12 mouse cellular contexts compared by ENCODE assay signal in the genomic region with DNA sequence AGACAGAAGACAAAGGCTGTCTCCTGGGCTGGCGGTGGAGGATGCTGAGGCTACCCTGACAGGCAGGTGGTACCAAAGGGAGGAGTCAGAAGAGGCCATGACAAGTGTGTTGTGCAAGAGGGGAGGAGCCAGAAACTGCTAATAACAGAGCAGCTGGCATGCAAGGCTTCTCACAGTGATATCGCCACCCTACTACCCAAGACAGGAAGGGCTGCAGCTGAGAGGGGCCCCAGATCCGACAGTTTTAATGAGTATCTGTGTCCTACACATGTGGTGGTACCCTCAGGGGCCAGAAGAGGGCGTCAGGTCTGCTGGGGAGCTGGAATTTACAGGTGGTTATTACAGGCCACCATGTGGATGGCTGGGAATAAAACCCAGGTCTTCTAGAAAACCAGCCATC. TPM values are rescaled to one million over a fixed set of nuclear protein-coding genes. Genes with fewer than 3 reads are reported as not detected.
DNase-seq lines count a peak whose midpoint lies in the region; ATAC-seq and TF ChIP-seq lines count a peak whose summit lies in the region.
"Had no signal": no experiment of that assay in that cellular context is flagged by ENCODE, and none has a peak within 500 bp of the region (broad histone marks: within the 10 kb centered on the region; RNA-seq: fewer than 3 reads in every experiment).

No protein-coding gene starts in this region.

- no peaks in the 10 kb centered on the region for H3K27me3 ChIP-seq in heart, embryonic 16.5 days (ENCODE audit: control insufficient read depth, insufficient read depth, low read length)
- 0 out of 2 replicates have a peak, but pooled peaks cover 2% of the 10 kb centered on the region for H3K27me3 ChIP-seq in E14TG2a.4 (ENCODE audit: insufficient read depth, low read length)
- H3K27me3 ChIP-seq: CH12.LX had no signal

- H3K27ac ChIP-seq in heart, embryonic 16.5 days (ENCODE audit: low read length): no peak overlapping the region

- DNase-seq in heart, adult 18-20 months: no peak
- DNase-seq in forelimb bud, embryonic 11.5 days (ENCODE audit: low read depth, low spot score): peak; percentile 11
- no peak for DNase-seq in frontal cortex, postnatal 36 days (ENCODE audit: low spot score in 2 of 2)
- no peak for DNase-seq in gastrocnemius, postnatal 10 days
- no peak for DNase-seq in right cerebral cortex, postnatal 36 days (ENCODE audit: low spot score in 2 of 2)

- H3K9me3 ChIP-seq in heart, embryonic 16.5 days (replicated peaks; ENCODE audit: control insufficient read depth, low read length): no peaks in the 10 kb centered on the region
- H3K9me3 ChIP-seq in E14TG2a.4 (ENCODE audit: low read length): no peaks in the 10 kb centered on the region
- H3K9me3 ChIP-seq: limb, embryonic 12.5 days had no signal

- no peak overlapping the region for H3K9ac ChIP-seq in heart, embryonic 16.5 days (ENCODE audit: low read length)
- H3K9ac ChIP-seq: limb, embryonic 12.5 days had no signal

- 52% methylated on average over 4 of the region's 4 CpGs for WGBS in heart, embryonic 16.5 days

- TF ChIP-seq CTCF in E14TG2a.4 (conservative IDR thresholded peaks at IDR 0.05; ENCODE audit: low read length): peak; percentile 65

- H3K36me3 ChIP-seq in heart, embryonic 16.5 days (ENCODE audit: control insufficient read depth, insufficient read depth): no peaks in the 10 kb centered on the region
- peaks cover 3% of the 10 kb centered on the region; the same call in 1 of the 2 replicates for H3K36me3 ChIP-seq in E14TG2a.4 (ENCODE audit: insufficient read depth, low read length)
- H3K36me3 ChIP-seq: limb, embryonic 12.5 days had no signal

- H3K4me3 ChIP-seq in heart, embryonic 16.5 days (ENCODE audit: low read length): no peak overlapping the region
- H3K4me3 ChIP-seq in E14TG2a.4 (replicated peaks; ENCODE audit: low read length): no peak overlapping the region
- H3K4me3 ChIP-seq: limb, embryonic 12.5 days had no signal

- H3K4me2 ChIP-seq in heart, embryonic 16.5 days (ENCODE audit: low read depth, low read length): no peak overlapping the region
- H3K4me2 ChIP-seq: limb, embryonic 12.5 days had no signal

- 0 out of 2 replicates have a peak, but pooled peaks have one; percentile 20 for ATAC-seq in heart, embryonic 16.5 days (replicated peaks; ENCODE audit: extremely low read depth, insufficient read depth, low FRiP score)
- ATAC-seq in megakaryocyte, adult 5-6 weeks (ENCODE audit: poor library complexity, severe bottlenecking): peak; percentile 45; the same call in 1 of the 2 replicates

- peaks cover 34% of the 10 kb centered on the region for H3K4me1 ChIP-seq in heart, embryonic 16.5 days (ENCODE audit: control insufficient read depth, insufficient read depth, low read length)
- peaks cover 98% of the 10 kb centered on the region for H3K4me1 ChIP-seq in E14TG2a.4 (replicated peaks; ENCODE audit: low read depth, low read length)

RNA-seq across cellular contexts. Expression of gene Cdc42bpb, which starts 7.3 kb away (rescaled TPM):
- 19.6 and 27.3 TPM in 2 replicates for polyA plus RNA-seq in heart, embryonic 16.5 days (2015; fragmentation: Nextera tagmentation; extraction: Ambion mirVana)
- 10 to 100 TPM; 52.7 to 57.6 TPM for total RNA-seq in heart, adult 18-20 months (2021)
- total RNA-seq in megakaryocyte, adult 5-6 weeks (2015): 22.0 and 24.6 TPM in 2 replicates
- total RNA-seq in megakaryocyte, adult 5-6 weeks (2017): 12.4 and 14.2 TPM in 2 replicates
- total RNA-seq in gastrocnemius, postnatal 10 days (2021): 10 to 100 TPM; 48.3 to 55.8 TPM

RNA-seq across cellular contexts. Expression of gene Lbhd2, which starts 36.4 kb away (rescaled TPM):
- polyA plus RNA-seq in heart, embryonic 16.5 days (2015; fragmentation: Nextera tagmentation; extraction: Ambion mirVana): 1.3 and 1.4 TPM in 2 replicates
- total RNA-seq in heart, adult 18-20 months (2021): not detected
- not detected in 2 replicates for total RNA-seq in megakaryocyte, adult 5-6 weeks (2015)
- not detected in 2 replicates for total RNA-seq in megakaryocyte, adult 5-6 weeks (2017)
- total RNA-seq in gastrocnemius, postnatal 10 days (2021): under 1 TPM in 1 of 2 experiments, not detected in 1; 0.70 TPM
- total RNA-seq: CH12.LX; heart, postnatal 25 days had no signal
- polyA plus RNA-seq: neural tube, embryonic 11.5 days had no signal

RNA-seq across cellular contexts. Expression of gene Exoc3l4, which starts 46.6 kb away (rescaled TPM):
- 13.3 and 14.9 TPM in 2 replicates for polyA plus RNA-seq in heart, embryonic 16.5 days (2015; fragmentation: Nextera tagmentation; extraction: Ambion mirVana)
- 1 to 10 TPM; 3.2 to 4.1 TPM for total RNA-seq in heart, adult 18-20 months (2021)
- 0.39 and 1.1 TPM in 2 replicates for total RNA-seq in megakaryocyte, adult 5-6 weeks (2015)
- total RNA-seq in megakaryocyte, adult 5-6 weeks (2017): 0.29 TPM in 1 of 2 replicates, not detected in the other
- total RNA-seq in gastrocnemius, postnatal 10 days (2021): 10 to 100 TPM; 20.3 to 26.0 TPM

Comparison
In these comparisons a context has a peak if more than half of its experiments do, and no peak if none do; other contexts are left out.
1. RNA of gene Exoc3l4, which starts 46.6 kb away (total RNA-seq): 20.3 to 26.0 TPM in gastrocnemius, postnatal 10 days; 3.2 to 4.1 TPM in heart, adult 18-20 months and 0.29 to 1.1 TPM in megakaryocyte, adult 5-6 weeks; every median in the first group is over 4 times any median in the second.